Mouse (Mus musculus) brain, embryonic 14.5 days (tissue): ENCODE measurements around the gene Gm884.

ENCODE experiments used
- CTCF ChIP-seq: fragments of 200-500 bp; IDR thresholded peaks from 2 replicates; pipeline ENCODE4 v1.5.1; 2012; ENCODE audit warnings: inconsistent platforms, mild to moderate bottlenecking, moderate library complexity, borderline replicate concordance; ENCODE audit not compliant: insufficient read depth, insufficient read length; ENCODE audit errors: extremely low read depth
- POLR2A ChIP-seq: fragments of 200-500 bp; IDR thresholded peaks from 2 replicates; pipeline ENCODE4 v1.6.1; 2012; ENCODE audit warnings: mild to moderate bottlenecking, inconsistent platforms, borderline replicate concordance; ENCODE audit not compliant: poor library complexity, insufficient read depth, insufficient read length, severe bottlenecking; ENCODE audit errors: extremely low read depth

DNA sequence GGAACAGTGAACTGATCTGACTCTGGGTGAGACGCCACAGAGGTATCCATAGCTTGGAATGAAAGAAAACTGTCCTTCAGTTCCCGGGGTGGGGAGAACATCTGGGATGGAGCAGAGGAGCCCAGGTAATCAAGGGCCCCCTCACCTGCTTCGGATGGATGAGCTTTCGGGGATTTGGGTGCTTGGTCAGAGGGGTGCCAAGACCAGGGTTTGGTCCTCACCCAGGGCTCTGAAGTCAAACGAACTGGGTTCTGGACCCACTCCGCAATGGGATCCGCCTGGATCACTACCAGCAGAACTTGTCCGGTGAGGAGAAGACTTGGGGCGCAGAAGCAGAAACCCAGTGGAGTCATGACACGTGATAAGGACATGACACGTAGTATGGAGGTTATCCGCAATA, 116.4 kb downstream of the Gm884 start, which contains the start of gene Lrrc37a:
- TF ChIP-seq POLR2A (no peak), CTCF (no peak)
